Mouse (Mus musculus) CH12.LX (cell line): ENCODE data around the gene Tirap. TPM values are rescaled to one million over a fixed set of nuclear protein-coding genes. Genes with fewer than 3 reads are reported as not detected.

Experiments used
- DNase-seq: peaks from one replicate; pipeline ENCODE4 v3.0.0-alpha.2; 2013; ENCODE audit errors: extremely low read depth
- H3K27ac ChIP-seq: 2 replicates; pipeline ENCODE4 v1.5.1; 2012; ENCODE audit warnings: low read depth, mild to moderate bottlenecking, control low read depth, moderate library complexity; ENCODE audit not compliant: insufficient read depth
- H3K27me3 ChIP-seq: replicated peaks from 2 replicates; pipeline ENCODE3; 2012; ENCODE audit warnings: inconsistent platforms
- H3K36me3 ChIP-seq, 2 experiments: replicated peaks in 1 of 2; 2 replicates each; pipeline versions ENCODE3 to v1.6.1; 2012; ENCODE audit warnings: inconsistent platforms in 1 of 2, low read length in 1 of 2, mild to moderate bottlenecking in 1 of 2, mixed read lengths in 1 of 2, moderate library complexity in 1 of 2; ENCODE audit not compliant: control insufficient read depth in 1 of 2, insufficient read depth in 1 of 2
- H3K4me1 ChIP-seq, 2 experiments: 2 replicates each; pipeline ENCODE4 v1.6.1; 2012; ENCODE audit warnings: inconsistent platforms in 1 of 2, moderate library complexity in 1 of 2; ENCODE audit not compliant: insufficient read depth in 2 of 2, control insufficient read depth in 1 of 2
- H3K4me2 ChIP-seq: 2 replicates; pipeline ENCODE4 v1.6.1; 2012; ENCODE audit warnings: low read depth, mild to moderate bottlenecking, control low read depth; ENCODE audit not compliant: poor library complexity, insufficient read depth, severe bottlenecking
- H3K4me3 ChIP-seq, 3 experiments: fragments of 150-350 bp in 1 of 3; sonication (generic) in 1 of 3; replicated peaks in 1 of 3; 2 replicates each; pipeline versions ENCODE3 to v1.5.1; 2011 to 2012; ENCODE audit warnings: low read depth in 2 of 3, low read length in 2 of 3, mild to moderate bottlenecking in 2 of 3, moderate library complexity in 2 of 3, control low read depth in 1 of 3, improper control_type of control experiment in 1 of 3, inconsistent platforms in 1 of 3, mixed read lengths in 1 of 3; ENCODE audit not compliant: poor library complexity in 1 of 3
- H3K79me2 ChIP-seq: replicated peaks from 2 replicates; pipeline ENCODE4 v1.6.1; 2012; ENCODE audit warnings: mild to moderate bottlenecking, moderate library complexity; ENCODE audit not compliant: control insufficient read depth, poor library complexity, insufficient read depth, severe bottlenecking; ENCODE audit errors: extremely low read depth
- H3K9ac ChIP-seq: 2 replicates; pipeline ENCODE4 v1.6.1; 2012; ENCODE audit warnings: low read depth, mild to moderate bottlenecking, control low read depth, moderate library complexity; ENCODE audit not compliant: insufficient read depth
- H3K9me3 ChIP-seq: replicated peaks from 2 replicates; pipeline ENCODE3; 2012; ENCODE audit warnings: low read length, inconsistent platforms, mixed read lengths
- BHLHE40 ChIP-seq: IDR thresholded peaks from 2 replicates; pipeline ENCODE4 v1.6.1; 2011; ENCODE audit warnings: mild to moderate bottlenecking, low read depth, low read length, improper control_type of control experiment
- CHD2 ChIP-seq: IDR thresholded peaks from 2 replicates; pipeline ENCODE4 v1.6.1; 2011; ENCODE audit warnings: low read length, improper control_type of control experiment
- CTCF ChIP-seq, 2 experiments: IDR thresholded peaks in 1 of 2; conservative IDR thresholded peaks in 1 of 2; 2 replicates each; pipeline ENCODE4 v1.5.1; 2011 to 2012; ENCODE audit warnings: low read depth in 2 of 2, low read length in 2 of 2, improper control_type of control experiment in 1 of 2, inconsistent platforms in 1 of 2, mild to moderate bottlenecking in 1 of 2, moderate library complexity in 1 of 2
- ELF1 ChIP-seq: IDR thresholded peaks from 2 replicates; pipeline ENCODE4 v1.6.1; 2014; ENCODE audit warnings: low read depth, mild to moderate bottlenecking, inconsistent platforms, low read length, improper control_type of control experiment
- EP300 ChIP-seq: IDR thresholded peaks from 2 replicates; pipeline ENCODE4 v1.6.1; 2011; ENCODE audit warnings: low read length, improper control_type of control experiment
- ETS1 ChIP-seq: conservative IDR thresholded peaks from 2 replicates; pipeline ENCODE4 v1.6.1; 2012; ENCODE audit warnings: low read depth, mild to moderate bottlenecking, inconsistent platforms, low read length, improper control_type of control experiment, moderate library complexity
- IRF4 ChIP-seq: IDR thresholded peaks from 2 replicates; pipeline ENCODE4 v1.6.1; 2014; ENCODE audit warnings: low read depth, mild to moderate bottlenecking, inconsistent platforms, low read length, improper control_type of control experiment
- MAFK ChIP-seq: IDR thresholded peaks from 2 replicates; pipeline ENCODE4 v1.6.1; 2011; ENCODE audit warnings: low read length, improper control_type of control experiment; ENCODE audit not compliant: insufficient replicate concordance
- NELFE ChIP-seq: IDR thresholded peaks from 2 replicates; pipeline ENCODE4 v1.6.1; 2011; ENCODE audit warnings: low read depth, low read length, improper control_type of control experiment
- PAX5 ChIP-seq: IDR thresholded peaks from 2 replicates; pipeline ENCODE4 v1.6.1; 2012; ENCODE audit warnings: low read length, inconsistent platforms, mixed read lengths
- POLR2A ChIP-seq: IDR thresholded peaks from 2 replicates; pipeline ENCODE4 v1.6.1; 2011; ENCODE audit warnings: low read depth, mild to moderate bottlenecking, improper control_type of control experiment, low read length
- POLR2AphosphoS2 ChIP-seq: IDR thresholded peaks from 2 replicates; pipeline ENCODE4 v1.6.1; 2011; ENCODE audit warnings: low read depth, low read length, improper control_type of control experiment
- RAD21 ChIP-seq: IDR thresholded peaks from 2 replicates; pipeline ENCODE4 v1.6.1; 2011; ENCODE audit warnings: low read depth, mild to moderate bottlenecking, low read length, improper control_type of control experiment, moderate library complexity
- RCOR1 ChIP-seq: conservative IDR thresholded peaks from 2 replicates; pipeline ENCODE4 v1.6.1; 2012; ENCODE audit warnings: low read depth, mild to moderate bottlenecking, inconsistent platforms, low read length, improper control_type of control experiment
- SIN3A ChIP-seq: IDR thresholded peaks from 2 replicates; pipeline ENCODE4 v1.6.1; 2012; ENCODE audit warnings: low read length, improper control_type of control experiment, inconsistent platforms
- SMC3 ChIP-seq: IDR thresholded peaks from 2 replicates; pipeline ENCODE4 v1.6.1; 2011; ENCODE audit warnings: low read depth, low read length, improper control_type of control experiment
- TBP ChIP-seq: conservative IDR thresholded peaks from 2 replicates; pipeline ENCODE4 v1.6.1; 2011; ENCODE audit warnings: low read depth, low read length, improper control_type of control experiment
- TCF12 ChIP-seq: IDR thresholded peaks from 2 replicates; pipeline ENCODE4 v1.6.1; 2014; ENCODE audit warnings: low read depth, mild to moderate bottlenecking, inconsistent platforms, low read length, improper control_type of control experiment
- USF1 ChIP-seq: IDR thresholded peaks from 2 replicates; pipeline ENCODE4 v1.6.1; 2014; ENCODE audit warnings: low read depth, mild to moderate bottlenecking, inconsistent platforms, low read length, improper control_type of control experiment
- ZKSCAN1 ChIP-seq: IDR thresholded peaks from 2 replicates; pipeline ENCODE4 v1.6.1; 2012; ENCODE audit warnings: low read depth, inconsistent platforms, low read length, improper control_type of control experiment, borderline replicate concordance
- ZMIZ1 ChIP-seq: IDR thresholded peaks from 2 replicates; pipeline ENCODE4 v1.6.1; 2012; ENCODE audit warnings: low read depth, mild to moderate bottlenecking, inconsistent platforms, low read length, improper control_type of control experiment
- dilution Hi-C: fragments of 300-500 bp; cut with MboI; formaldehyde crosslinking; loops from 2 replicates; pipeline ENCODE4 v1.14.3; 2020; ENCODE audit warnings: low sequenced_read_pairs; ENCODE audit not compliant: extremely low pct_unique_long_range_greater_than_20kb, extremely low pct_ligation_motif_present
- in situ Hi-C: fragments of 300-500 bp; cut with MboI; formaldehyde crosslinking; loops from 3 replicates; pipeline ENCODE4 v1.14.3; 2019; ENCODE audit warnings: low sequenced_read_pairs, low pct_ligation_motif_present, low pct_unique_long_range_greater_than_20kb, mixed read lengths
- polyA plus RNA-seq: library from polyadenylated mRNA; unstranded; fragments of >175 nt; gene quantifications from 2 replicates; pipeline ENCODE4 v1.2.1, GENCODE M21; 2012; ENCODE audit warnings: low read depth; ENCODE audit not compliant: insufficient read length
- total RNA-seq, 2 experiments: library from RNA; depleted of rRNA; stranded (reverse); fragments of 300-350 nt in 1 of 2; fragments of >200 nt in 1 of 2; gene quantifications; 2 replicates each; pipeline ENCODE4 v1.2.3; 2012 to 2014

The Tirap gene
- total and polyA plus RNA-seq, 3 experiments, result 10.5 to 18.7 (median 14.2) TPM

GRCm38 (mm10) chr9:35249476-35249875, 49.4 kb upstream of the Tirap start:
- dilution Hi-C loops, result no loop called here
- no peaks in the 10 kb centered on the region for H3K9me3 ChIP-seq
- no peak overlapping the region for H3K4me3 ChIP-seq
- H3K79me2 ChIP-seq, result no peaks in the 10 kb centered on the region
- H3K9ac ChIP-seq, result no peak overlapping the region
- H3K4me2 ChIP-seq, result no peak overlapping the region
- peaks cover 0 to 21% of the 10 kb centered on the region in 2 experiments for H3K36me3 ChIP-seq
- H3K27ac ChIP-seq, result no peak overlapping the region
- DNase-seq, result no peak
- no peaks in the 10 kb centered on the region for H3K27me3 ChIP-seq
- no peaks in the 10 kb centered on the region for H3K4me1 ChIP-seq
- TF ChIP-seq ZKSCAN1 (no peak), ETS1 (no peak), SMC3 (no peak), RCOR1 (no peak)
- in situ Hi-C loops, result no loop called here

GRCm38 (mm10) chr9:35247405-35247804, 47.3 kb upstream of the Tirap start:
- no peaks in the 10 kb centered on the region for H3K79me2 ChIP-seq
- dilution Hi-C loops (no loop called here), in situ Hi-C loops (no loop called here)
- no peaks in the 10 kb centered on the region for H3K4me1 ChIP-seq
- no peak overlapping the region for H3K4me2 ChIP-seq
- DNase-seq, result no peak
- H3K4me3 ChIP-seq, result no peak overlapping the region
- no peaks in the 10 kb centered on the region for H3K27me3 ChIP-seq
- no peak overlapping the region for H3K27ac ChIP-seq
- H3K9ac ChIP-seq, result no peak overlapping the region
- peaks cover 0 to 20% of the 10 kb centered on the region in 2 experiments for H3K36me3 ChIP-seq
- TF ChIP-seq ELF1, result no peak
- no peak for TF ChIP-seq IRF4
- no peak for TF ChIP-seq SMC3
- TF ChIP-seq ZKSCAN1, result no peak
- TF ChIP-seq POLR2AphosphoS2, result no peak
- no peak for TF ChIP-seq ETS1
- no peak for TF ChIP-seq BHLHE40
- no peak for TF ChIP-seq MAFK
- TF ChIP-seq TCF12, result no peak
- TF ChIP-seq RCOR1, result no peak
- no peaks in the 10 kb centered on the region for H3K9me3 ChIP-seq

- no peaks in the 10 kb centered on the region for H3K9me3 ChIP-seq
- peaks cover 0 to 22% of the 10 kb centered on the region in 2 experiments for H3K36me3 ChIP-seq
- TF ChIP-seq CHD2 (no peak), ZMIZ1 (no peak), SMC3 (peak; percentile 33), PAX5 (no peak), SIN3A (no peak), POLR2A (no peak), CTCF (conservative IDR thresholded peaks at IDR 0.05 in 1 of 2, IDR thresholded peaks at IDR 0.05 in 1 of 2; ENCODE audit: low read depth in 2 of 2, low read length in 2 of 2) (peak in 1 of 2 experiments; percentile 53; a peak in 2 of 4 replicates), USF1 (no peak), EP300 (no peak), NELFE (no peak), RAD21 (peak; percentile 33), TBP (no peak)
- no peak overlapping the region for H3K27ac ChIP-seq
- H3K4me2 ChIP-seq, result no peak overlapping the region
- no peaks in the 10 kb centered on the region for H3K4me1 ChIP-seq
- no peak overlapping the region for H3K4me3 ChIP-seq
- in situ Hi-C loops (no loop called here), dilution Hi-C loops (no loop called here)
- no peaks in the 10 kb centered on the region for H3K79me2 ChIP-seq
- DNase-seq, result peak; percentile 12
- no peak overlapping the region for H3K9ac ChIP-seq
- H3K27me3 ChIP-seq, result no peaks in the 10 kb centered on the region
Measured at GRCm38 (mm10) chr9:35239734-35240133, 39.6 kb upstream of the Tirap start.
